Mouse (Mus musculus) layer of hippocampus, postnatal 25 days (tissue): ENCODE data around the gene 1700001O22Rik. TPM values are rescaled to one million over a fixed set of nuclear protein-coding genes. Genes with fewer than 3 reads are reported as not detected.

Experiments
- DNase-seq, 2 experiments: peaks; one replicate each; pipeline ENCODE4 v3.0.0; 2022; ENCODE audit warnings: mixed read lengths in 2 of 2, low spot score in 1 of 2; ENCODE audit errors: extremely low spot score in 1 of 2
- total RNA-seq, 2 experiments: library from RNA; stranded (reverse); gene quantifications; 2 replicates each; pipeline ENCODE4 v1.2.3; 2021

The 1700001O22Rik gene
- total RNA-seq, 2 experiments from 2014 or later = 4.0 to 5.5 TPM

DNA sequence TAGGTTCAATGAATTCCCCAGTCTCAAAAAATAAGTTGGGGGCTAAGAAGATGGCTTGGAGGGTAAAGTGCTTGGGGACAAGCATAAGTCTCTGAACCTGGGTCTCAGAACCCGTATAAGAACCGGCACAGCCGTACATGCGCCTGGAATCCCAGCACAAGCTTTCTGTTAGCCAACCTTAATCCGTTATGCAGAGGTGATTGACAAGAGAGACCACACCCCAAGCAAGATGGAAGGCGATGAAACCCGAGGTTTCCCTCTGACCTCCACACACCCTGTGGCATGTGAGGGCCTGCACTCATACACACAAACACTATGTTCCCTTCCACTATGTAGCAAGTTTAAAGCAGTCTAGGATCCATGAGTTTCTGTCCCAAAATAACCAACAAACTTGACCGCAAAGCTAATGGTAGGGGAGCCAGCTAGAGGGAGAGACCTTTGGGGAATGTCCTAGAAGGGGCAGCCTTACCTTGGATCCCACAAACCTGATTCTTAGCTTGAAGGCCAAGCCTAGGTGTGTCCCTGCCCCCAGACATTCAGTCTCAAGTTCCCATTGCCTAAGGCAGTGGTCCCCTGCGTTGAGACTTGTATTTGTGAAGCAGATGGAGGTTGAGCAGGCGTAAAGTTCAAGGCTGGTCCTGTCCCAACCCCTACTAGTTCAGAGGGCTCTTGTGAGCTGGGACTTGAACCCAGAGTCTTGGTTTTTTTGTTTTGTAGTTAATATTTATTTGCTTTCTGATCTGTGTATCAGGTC is 46.3 kb downstream of the 1700001O22Rik start:
- no peak for DNase-seq

DNA sequence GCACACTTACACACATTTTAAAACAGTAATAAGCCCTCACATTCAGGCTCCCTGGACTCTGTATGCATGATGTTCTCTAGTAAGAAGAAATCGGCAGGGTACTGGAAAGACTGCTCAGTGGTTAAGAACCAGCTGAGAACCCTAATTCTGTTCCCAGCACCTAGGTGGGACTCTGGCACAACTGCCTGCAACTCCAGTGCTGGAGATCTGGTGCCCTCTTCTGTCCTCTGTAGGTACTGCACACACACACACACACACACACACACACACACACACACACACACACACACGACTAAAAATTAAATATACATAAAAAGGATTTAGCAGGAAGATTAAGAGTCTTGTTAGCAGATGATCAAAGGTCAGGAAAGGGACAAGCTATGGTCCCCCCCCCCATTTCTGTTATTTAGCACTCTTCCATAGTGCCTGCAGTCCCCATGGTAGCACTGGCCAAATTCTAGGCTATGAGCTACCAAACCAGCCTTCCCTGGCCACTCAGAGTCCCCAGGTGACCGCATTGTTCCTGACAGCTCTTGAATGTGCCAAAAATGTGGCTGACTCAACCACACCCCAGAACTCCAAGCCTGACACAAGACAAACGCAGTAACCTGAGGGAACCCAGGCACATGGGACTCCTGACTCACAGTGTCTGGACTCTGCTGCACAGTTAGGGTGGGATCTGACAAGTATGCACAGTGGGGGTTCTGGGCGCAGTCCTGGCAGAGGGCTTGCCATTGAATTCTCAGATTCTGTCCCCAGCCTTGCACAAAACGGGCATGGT is 47.3 kb downstream of the 1700001O22Rik start:
- no peak for DNase-seq

DNA sequence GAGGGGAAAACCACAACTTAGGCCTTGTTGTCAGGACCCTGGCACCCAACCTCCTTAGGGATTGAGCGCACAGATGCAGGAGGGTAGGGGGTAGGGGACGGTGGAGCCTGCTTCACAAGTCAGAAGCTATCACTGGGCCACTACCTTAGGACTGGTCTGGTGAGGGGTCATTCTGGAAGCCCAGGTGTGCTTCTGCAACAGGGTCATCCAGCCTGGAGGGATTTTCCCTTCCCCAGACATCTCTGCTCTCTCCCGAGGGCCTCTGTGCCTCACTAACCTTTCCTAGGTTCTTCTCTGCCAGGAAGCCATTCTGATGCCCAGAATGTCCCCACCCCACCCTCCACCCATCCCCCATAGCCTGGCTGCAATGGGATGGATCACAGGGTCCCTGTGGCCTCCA is 48.6 kb downstream of the 1700001O22Rik start:
- no peak for DNase-seq

DNA sequence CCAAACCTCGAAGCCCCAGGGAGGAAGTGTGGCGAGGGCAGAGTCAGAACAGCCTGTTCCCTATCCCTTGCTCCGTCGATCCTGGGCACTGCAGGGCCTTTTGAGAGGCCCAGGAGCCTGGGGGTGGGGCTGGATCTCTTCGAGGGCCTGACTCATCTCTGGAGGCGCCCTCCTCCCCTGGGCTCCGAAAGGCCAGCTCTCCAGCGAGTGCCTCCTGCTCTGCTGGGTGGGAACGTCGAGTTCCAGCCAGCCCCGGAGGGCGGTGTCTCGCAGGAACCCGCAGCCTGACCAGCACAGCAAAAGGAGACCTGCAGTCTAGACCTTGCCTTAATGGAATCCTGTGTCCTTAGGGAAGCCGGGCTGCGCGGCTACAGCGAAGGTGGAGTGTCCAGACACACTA is 50.2 kb downstream of the 1700001O22Rik start:
- DNase-seq = no peak

DNA sequence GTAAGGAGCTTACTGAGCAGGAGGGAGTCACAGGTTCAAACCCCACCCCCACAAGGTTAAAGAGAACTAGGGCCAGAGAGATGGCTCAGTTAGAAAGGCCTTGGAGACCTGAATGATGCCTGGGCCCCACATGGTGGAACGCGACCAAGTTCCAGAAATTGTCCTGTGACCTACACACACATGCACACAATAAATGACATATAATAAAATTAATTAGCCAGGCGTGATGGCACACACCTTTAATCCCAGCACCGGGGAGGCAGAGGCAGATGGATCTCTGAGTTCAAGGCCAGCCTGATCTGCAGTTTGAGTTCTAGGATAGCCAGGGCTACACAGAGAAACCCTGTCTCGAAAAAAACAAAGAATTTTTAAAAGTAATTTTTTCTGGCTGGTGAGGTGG is 51.0 kb downstream of the 1700001O22Rik start:
- DNase-seq = no peak

DNA sequence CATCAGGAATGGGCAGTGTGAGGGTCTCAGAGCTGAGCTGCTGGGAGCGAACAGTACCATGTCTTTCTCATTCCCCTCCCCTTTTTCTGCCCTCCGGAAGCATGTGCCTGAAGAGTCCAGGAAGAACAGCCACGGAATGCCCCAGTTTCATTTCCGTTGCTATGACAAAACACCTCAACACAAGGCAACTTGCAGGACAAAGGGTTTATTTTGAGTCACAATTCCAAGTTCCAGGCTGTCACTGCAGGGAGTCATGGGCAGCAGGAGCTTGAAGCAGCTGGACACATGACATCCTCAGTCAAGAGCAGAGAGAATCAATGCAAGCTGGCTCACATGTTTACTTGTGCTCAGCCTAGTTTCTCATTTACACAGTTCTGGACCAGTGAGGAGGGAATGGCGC is 53.4 kb downstream of the 1700001O22Rik start:
- DNase-seq = no peak

DNA sequence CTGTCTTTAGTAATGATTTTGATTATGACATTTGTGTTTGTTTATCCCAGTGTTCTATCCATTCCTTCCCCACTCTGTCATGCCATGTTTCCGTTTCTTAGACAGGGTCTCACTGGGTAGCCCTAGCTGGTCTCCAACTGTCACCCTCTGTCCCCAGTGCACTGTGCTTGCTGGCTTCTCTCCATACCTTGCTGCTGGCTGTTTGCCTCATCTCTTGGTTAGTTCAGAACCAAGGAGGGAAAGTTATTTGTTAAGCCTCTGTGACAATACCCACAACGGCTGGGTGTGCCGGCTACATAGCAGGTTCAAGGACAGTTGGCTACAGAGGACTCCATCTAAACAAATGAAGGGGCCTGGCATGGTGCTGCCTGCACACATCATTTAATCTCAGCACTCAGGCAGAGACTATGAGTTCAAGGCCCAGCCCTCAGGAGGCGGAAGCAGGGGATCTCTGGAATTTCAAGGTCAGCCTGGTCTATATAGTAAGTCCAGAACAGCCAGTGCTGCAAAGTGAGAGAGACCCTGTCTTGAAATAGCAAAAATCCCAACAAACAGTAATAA is 55.8 kb downstream of the 1700001O22Rik start:
- DNase-seq = no peak

Other genes starting within 250 kb of the 1700001O22Rik start
- 10 to 100 TPM in 1 of 2 experiments, 1 to 10 TPM in 1; 3.0 to 10.3 TPM for gene Cstad, start 208.6 kb downstream of the 1700001O22Rik start, total RNA-seq
- 10 to 100 TPM; 34.8 to 35.2 TPM for gene Ntmt1, start 4.2 kb upstream of the 1700001O22Rik start, total RNA-seq
- 10 to 100 TPM; 35.1 to 40.1 TPM for gene Asb6, start 26.7 kb upstream of the 1700001O22Rik start, total RNA-seq
- gene Prrx2, start 31.3 kb upstream of the 1700001O22Rik start, total RNA-seq = 1 to 10 TPM; 1.7 to 3.3 TPM
- gene Ptges, start 126.2 kb upstream of the 1700001O22Rik start, total RNA-seq = 1 to 10 TPM; 2.7 to 4.2 TPM
- gene Tor1b, start 149.3 kb upstream of the 1700001O22Rik start, total RNA-seq = 10 to 100 TPM; 37.4 to 39.6 TPM
- 10 to 100 TPM; 47.5 to 48.8 TPM for gene Tor1a, start 164.3 kb upstream of the 1700001O22Rik start, total RNA-seq
- 10 to 100 TPM; 60.0 to 61.7 TPM for gene BC005624, start 178.5 kb upstream of the 1700001O22Rik start, total RNA-seq
- 10 to 100 TPM; 82.8 to 89.9 TPM for gene Usp20, start 178.6 kb upstream of the 1700001O22Rik start, total RNA-seq